Mouse (Mus musculus) adrenal gland, postnatal 36 days (tissue): Measurements from ENCODE around the gene Ralgps2. TPM values are rescaled to one million over a fixed set of nuclear protein-coding genes. Genes with fewer than 3 reads are reported as not detected.
A peak's percentile ranks its signal among the peaks of the same experiment; 100 is the strongest.

Experiments
- DNase-seq, 2 experiments: peaks; one replicate each; pipeline ENCODE4 v3.0.0; 2021; ENCODE audit warnings: mixed read lengths in 1 of 2
- total RNA-seq, 2 experiments: library from RNA; stranded (reverse); gene quantifications; 2 replicates each; pipeline ENCODE4 v1.2.3; 2021

Gene Ralgps2
- total RNA-seq, 2 experiments from 2014 or later: 18.2 to 23.5 TPM

GRCm38 (mm10) chr1:156905660-156906059 lies 33.8 kb downstream of the Ralgps2 start:
- DNase-seq: no peak

- DNase-seq: no peak
Observed at GRCm38 (mm10) chr1:156903899-156904298, 35.5 kb downstream of the Ralgps2 start.

- DNase-seq: no peak
Observed at GRCm38 (mm10) chr1:156901689-156902088, 37.7 kb downstream of the Ralgps2 start.

- no peak for DNase-seq
Observed at GRCm38 (mm10) chr1:156891561-156891960, 47.9 kb downstream of the Ralgps2 start.

- no peak for DNase-seq
Observed at GRCm38 (mm10) chr1:156888830-156889229, 50.6 kb downstream of the Ralgps2 start.

- DNase-seq: no peak
Observed at GRCm38 (mm10) chr1:156885879-156886278, 53.5 kb downstream of the Ralgps2 start.

- peak; percentile 30 to 35 for DNase-seq
Observed at GRCm38 (mm10) chr1:156884782-156885181, 54.6 kb downstream of the Ralgps2 start.

- no peak for DNase-seq
Observed at GRCm38 (mm10) chr1:156870616-156871015, 68.8 kb downstream of the Ralgps2 start.

- DNase-seq: no peak
Observed at GRCm38 (mm10) chr1:156870028-156870427, 69.4 kb downstream of the Ralgps2 start.

- no peak for DNase-seq
Observed at GRCm38 (mm10) chr1:156864240-156864639, 75.2 kb downstream of the Ralgps2 start.

GRCm38 (mm10) chr1:156863726-156864125 lies 75.7 kb downstream of the Ralgps2 start:
- DNase-seq: no peak

GRCm38 (mm10) chr1:156861475-156862043 lies 77.9 kb downstream of the Ralgps2 start:
- peak; percentile 31 to 47 for DNase-seq

- no peak for DNase-seq
Observed at GRCm38 (mm10) chr1:156860266-156860665, 79.2 kb downstream of the Ralgps2 start.

GRCm38 (mm10) chr1:156859711-156860250 lies 79.6 kb downstream of the Ralgps2 start:
- DNase-seq: no peak

GRCm38 (mm10) chr1:156859156-156859555 lies 80.3 kb downstream of the Ralgps2 start:
- no peak for DNase-seq

- no peak for DNase-seq
Observed at GRCm38 (mm10) chr1:156856666-156857065, 82.8 kb downstream of the Ralgps2 start.

GRCm38 (mm10) chr1:156854558-156854957 lies 84.9 kb downstream of the Ralgps2 start:
- no peak for DNase-seq

- DNase-seq: no peak
Observed at GRCm38 (mm10) chr1:156852872-156853271, 86.6 kb downstream of the Ralgps2 start.

- DNase-seq: no peak
Observed at GRCm38 (mm10) chr1:156852409-156852808, 87.0 kb downstream of the Ralgps2 start.

- no peak for DNase-seq
Observed at GRCm38 (mm10) chr1:156847098-156847497, 92.3 kb downstream of the Ralgps2 start.

GRCm38 (mm10) chr1:156841625-156842339 lies 97.6 kb downstream of the Ralgps2 start:
- no peak for DNase-seq

- peak; percentile 60 to 70 for DNase-seq
Observed at GRCm38 (mm10) chr1:156838695-156839094, 100.7 kb downstream of the Ralgps2 start.

GRCm38 (mm10) chr1:156838177-156838576 lies 101.2 kb downstream of the Ralgps2 start, which contains the start of gene Angptl1:
Gene Angptl1 (plus strand): TSS chr1:156838562.
- no peak for DNase-seq

- DNase-seq: no peak
Observed at GRCm38 (mm10) chr1:156819236-156819635, 120.2 kb downstream of the Ralgps2 start.
